Mouse (Mus musculus) stomach, embryonic 15.5 days (tissue): ENCODE results near the gene Trak1. TPM values are rescaled to one million over a fixed set of nuclear protein-coding genes. Genes with fewer than 3 reads are reported as not detected.

ENCODE experiments used
- ATAC-seq: fragments of 200-750 bp; cut with Nextera tagmentation; 2 replicates; pipeline ENCODE4 v1.8.0; 2017; ENCODE audit warnings: low read depth, moderate number of reproducible peaks, moderate TSS enrichment; ENCODE audit not compliant: insufficient read depth, low FRiP score
- H3K27ac ChIP-seq: fragments of 300-500 bp; sonication (generic); 2 replicates; pipeline ENCODE4 v1.5.1; 2015; ENCODE audit warnings: mild to moderate bottlenecking, inconsistent platforms
- H3K27me3 ChIP-seq: fragments of 300-500 bp; sonication (generic); replicated peaks from 2 replicates; pipeline ENCODE4 v1.6.1; 2015; ENCODE audit warnings: inconsistent platforms
- H3K36me3 ChIP-seq: fragments of 300-500 bp; sonication (generic); 2 replicates; pipeline ENCODE4 v1.6.1; 2015; ENCODE audit warnings: inconsistent platforms
- H3K4me1 ChIP-seq: fragments of 300-500 bp; sonication (generic); 2 replicates; pipeline ENCODE4 v1.6.1; 2015; ENCODE audit warnings: inconsistent platforms
- H3K4me2 ChIP-seq: fragments of 300-500 bp; sonication (generic); 2 replicates; pipeline ENCODE4 v1.6.1; 2015; ENCODE audit warnings: mild to moderate bottlenecking, inconsistent platforms
- H3K4me3 ChIP-seq: fragments of 300-500 bp; sonication (generic); replicated peaks from 2 replicates; pipeline ENCODE4 v1.5.1; 2015; ENCODE audit warnings: inconsistent platforms
- H3K9ac ChIP-seq: fragments of 300-500 bp; sonication (generic); 2 replicates; pipeline ENCODE4 v1.6.1; 2015; ENCODE audit warnings: inconsistent platforms
- H3K9me3 ChIP-seq: fragments of 300-500 bp; sonication (generic); 2 replicates; pipeline ENCODE4 v1.6.1; 2016; ENCODE audit warnings: inconsistent platforms
- WGBS: fragments of 180-500 bp; shearing (Covaris S2); methylation state at CpG from one replicate; pipeline ENCODE4 v1.1.7; 2015; 5-methylcytosine and 5-hydroxymethylcytosine counted together
- polyA plus RNA-seq: library from polyadenylated mRNA; unstranded; fragments of >200 nt; fragmentation: Nextera tagmentation; extraction: Ambion mirVana; gene quantifications from 2 replicates; pipeline ENCODE4 v1.2.1, GENCODE M21; 2015

Trak1 gene
- polyA plus RNA-seq, 1 experiment from 2014 or later = 20.7 TPM

GRCm38 (mm10) chr9:121311846-121312236 lies 14.5 kb downstream of the Trak1 start:
- WGBS = 59% methylated on average over 6 of the region's 6 CpGs
- H3K9ac ChIP-seq = no peak overlapping the region
- no peaks in the 10 kb centered on the region for H3K9me3 ChIP-seq
- peaks cover 49% of the 10 kb centered on the region for H3K4me1 ChIP-seq
- no peak overlapping the region for H3K4me2 ChIP-seq
- no peaks in the 10 kb centered on the region for H3K36me3 ChIP-seq
- no peaks in the 10 kb centered on the region for H3K27me3 ChIP-seq
- peak overlapping the region; percentile 28; the same call in 1 of the 2 replicates for H3K27ac ChIP-seq
- no peak overlapping the region for H3K4me3 ChIP-seq
- ATAC-seq = no peak

GRCm38 (mm10) chr9:121312237-121312891 lies 15.1 kb downstream of the Trak1 start:
- Histone ChIP-seq H3K4me2 (no peak overlapping the region), H3K4me1 (peaks cover 54% of the 10 kb centered on the region), H3K36me3 (no peaks in the 10 kb centered on the region), H3K9me3 (no peaks in the 10 kb centered on the region), H3K27me3 (no peaks in the 10 kb centered on the region), H3K27ac (peak overlapping the region; percentile 28; the same call in 1 of the 2 replicates), H3K9ac (no peak overlapping the region), H3K4me3 (no peak overlapping the region)
- ATAC-seq = no peak
- WGBS = 53% methylated on average over 10 of the region's 10 CpGs

- ATAC-seq = peak; percentile 81
- Histone ChIP-seq H3K9ac (no peak overlapping the region), H3K4me2 (peak overlapping the region; percentile 64), H3K36me3 (0 out of 2 replicates have a peak, but pooled peaks cover 4% of the 10 kb centered on the region), H3K4me3 (peak overlapping the region; percentile 22), H3K9me3 (no peaks in the 10 kb centered on the region), H3K4me1 (peaks cover 56% of the 10 kb centered on the region), H3K27me3 (no peaks in the 10 kb centered on the region), H3K27ac (peak overlapping the region; percentile 95)
- WGBS = 5% methylated on average over 21 of the region's 21 CpGs
Measured at GRCm38 (mm10) chr9:121313656-121314374, 16.5 kb downstream of the Trak1 start.

GRCm38 (mm10) chr9:121314541-121315152 lies 17.3 kb downstream of the Trak1 start:
- Histone ChIP-seq H3K4me3 (peak overlapping the region; percentile 22), H3K9ac (no peak overlapping the region), H3K36me3 (0 out of 2 replicates have a peak, but pooled peaks cover 4% of the 10 kb centered on the region), H3K27ac (peak overlapping the region; percentile 95), H3K4me2 (peak overlapping the region; percentile 64), H3K4me1 (peaks cover 53% of the 10 kb centered on the region), H3K9me3 (no peaks in the 10 kb centered on the region), H3K27me3 (no peaks in the 10 kb centered on the region)
- peak; percentile 40; the same call in 1 of the 2 replicates for ATAC-seq
- 6% methylated on average over 14 of the region's 14 CpGs for WGBS

- Histone ChIP-seq H3K36me3 (0 out of 2 replicates have a peak, but pooled peaks cover 5% of the 10 kb centered on the region), H3K4me2 (no peak overlapping the region), H3K4me1 (peaks cover 60% of the 10 kb centered on the region), H3K9ac (no peak overlapping the region), H3K27me3 (no peaks in the 10 kb centered on the region), H3K9me3 (no peaks in the 10 kb centered on the region), H3K27ac (peak overlapping the region; percentile 95; the same call in 1 of the 2 replicates), H3K4me3 (no peak overlapping the region)
- 69% methylated on average over 4 of the region's 4 CpGs for WGBS
- no peak for ATAC-seq
Measured at GRCm38 (mm10) chr9:121315901-121316595, 18.7 kb downstream of the Trak1 start.

GRCm38 (mm10) chr9:121316621-121317405 lies 19.5 kb downstream of the Trak1 start:
- H3K9ac ChIP-seq = no peak overlapping the region
- H3K27ac ChIP-seq = peak overlapping the region; percentile 40; the same call in 1 of the 2 replicates
- H3K4me1 ChIP-seq = peaks cover 59% of the 10 kb centered on the region
- no peak for ATAC-seq
- H3K27me3 ChIP-seq = no peaks in the 10 kb centered on the region
- no peak overlapping the region for H3K4me2 ChIP-seq
- no peaks in the 10 kb centered on the region for H3K9me3 ChIP-seq
- H3K4me3 ChIP-seq = no peak overlapping the region
- WGBS = 53% methylated on average over 12 of the region's 12 CpGs
- H3K36me3 ChIP-seq = 0 out of 2 replicates have a peak, but pooled peaks cover 7% of the 10 kb centered on the region

GRCm38 (mm10) chr9:121319323-121319966 lies 22.1 kb downstream of the Trak1 start:
- H3K36me3 ChIP-seq = 0 out of 2 replicates have a peak, but pooled peaks cover 11% of the 10 kb centered on the region
- no peaks in the 10 kb centered on the region for H3K27me3 ChIP-seq
- no peak overlapping the region for H3K4me2 ChIP-seq
- no peak for ATAC-seq
- no peak overlapping the region for H3K27ac ChIP-seq
- no peak overlapping the region for H3K9ac ChIP-seq
- H3K4me3 ChIP-seq = no peak overlapping the region
- H3K9me3 ChIP-seq = no peaks in the 10 kb centered on the region
- H3K4me1 ChIP-seq = peaks cover 34% of the 10 kb centered on the region
- WGBS = 68% methylated on average over 10 of the region's 10 CpGs

GRCm38 (mm10) chr9:121320433-121320832 lies 23.1 kb downstream of the Trak1 start:
- ATAC-seq = no peak
- Histone ChIP-seq H3K36me3 (0 out of 2 replicates have a peak, but pooled peaks cover 11% of the 10 kb centered on the region), H3K4me2 (no peak overlapping the region), H3K4me3 (no peak overlapping the region), H3K9me3 (no peaks in the 10 kb centered on the region), H3K9ac (no peak overlapping the region), H3K4me1 (peaks cover 24% of the 10 kb centered on the region), H3K27me3 (no peaks in the 10 kb centered on the region), H3K27ac (no peak overlapping the region)
- WGBS = 53% methylated on average over 2 of the region's 2 CpGs

- no peak overlapping the region for H3K27ac ChIP-seq
- H3K4me1 ChIP-seq = peaks cover 18% of the 10 kb centered on the region
- ATAC-seq = no peak
- H3K36me3 ChIP-seq = 0 out of 2 replicates have a peak, but pooled peaks cover 11% of the 10 kb centered on the region
- no peak overlapping the region for H3K9ac ChIP-seq
- H3K9me3 ChIP-seq = no peaks in the 10 kb centered on the region
- H3K4me3 ChIP-seq = no peak overlapping the region
- H3K4me2 ChIP-seq = no peak overlapping the region
- H3K27me3 ChIP-seq = no peaks in the 10 kb centered on the region
- WGBS = 89% methylated on average over 2 of the region's 2 CpGs
Measured at GRCm38 (mm10) chr9:121321118-121321517, 23.8 kb downstream of the Trak1 start.

- ATAC-seq = no peak
- WGBS = 94% methylated on average over 14 of the region's 14 CpGs
Measured at GRCm38 (mm10) chr9:121322034-121322433, 24.7 kb downstream of the Trak1 start.

More at GRCm38 (mm10) chr9:121322034-121322433, 24.7 kb downstream of the Trak1 start:
- Histone ChIP-seq H3K4me1 (peaks cover 15% of the 10 kb centered on the region; the same call in 1 of the 2 replicates), H3K9ac (no peak overlapping the region), H3K4me3 (no peak overlapping the region), H3K27ac (no peak overlapping the region), H3K4me2 (no peak overlapping the region), H3K27me3 (no peaks in the 10 kb centered on the region), H3K36me3 (0 out of 2 replicates have a peak, but pooled peaks cover 11% of the 10 kb centered on the region), H3K9me3 (no peaks in the 10 kb centered on the region)
